Mouse (Mus musculus): ENCODE data around the gene Tob1. TPM values are rescaled to one million over a fixed set of nuclear protein-coding genes. Genes with fewer than 3 reads are reported as not detected.

The Tob1 gene
- 18.4 and 22.1 TPM in 2 replicates for polyA plus RNA-seq (2016; fragmentation: Nextera tagmentation; extraction: Ambion mirVana)

DNA sequence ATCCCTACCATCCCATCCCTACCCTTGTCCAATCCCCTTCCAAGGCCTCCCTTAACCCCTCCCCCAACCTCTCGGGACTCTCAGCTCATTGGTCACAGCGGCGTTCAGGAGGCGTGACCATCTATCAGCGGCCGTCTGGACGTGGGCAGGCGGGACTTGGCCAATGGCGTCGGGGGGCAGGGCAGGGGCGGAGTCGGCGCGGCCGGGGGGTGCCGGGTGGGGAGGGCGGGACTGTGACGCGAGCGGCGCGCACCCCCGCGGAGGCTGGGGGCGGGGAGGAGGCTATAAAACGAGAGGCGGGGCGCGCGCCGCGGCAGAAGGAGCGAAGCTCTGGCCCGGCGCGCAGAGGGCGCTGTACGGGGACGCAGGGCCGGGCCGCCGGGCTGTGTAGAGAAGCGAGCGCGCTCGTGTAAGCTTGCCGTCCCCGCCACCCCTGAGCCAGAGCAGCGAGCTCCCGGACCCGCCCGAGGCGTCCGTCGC lies at the start of gene Tob1:
Gene Tob1, plus strand, starts transcription at position 331 of the 480 bp plus-strand sequence.
- peak within 1 kb of the TSS; percentile 97 for H3K4me3 ChIP-seq
- peak within 1 kb of the TSS; percentile 99 for H3K27ac ChIP-seq (replicated peaks)
- H3K27me3 ChIP-seq (replicated peaks; ENCODE audit: low read depth, poor library complexity, severe bottlenecking): no peaks in the 10 kb centered on the region
- no peaks in the 10 kb centered on the region for H3K9me3 ChIP-seq
- peaks cover 19% of the 10 kb centered on the region for H3K36me3 ChIP-seq (replicated peaks)
- peak; percentile 100 for DNase-seq (ENCODE audit: low spot score)
- WGBS: under 1% methylated on average over 55 of the region's 55 CpGs
- H3K4me1 ChIP-seq: peaks cover 28% of the 10 kb centered on the region

DNA sequence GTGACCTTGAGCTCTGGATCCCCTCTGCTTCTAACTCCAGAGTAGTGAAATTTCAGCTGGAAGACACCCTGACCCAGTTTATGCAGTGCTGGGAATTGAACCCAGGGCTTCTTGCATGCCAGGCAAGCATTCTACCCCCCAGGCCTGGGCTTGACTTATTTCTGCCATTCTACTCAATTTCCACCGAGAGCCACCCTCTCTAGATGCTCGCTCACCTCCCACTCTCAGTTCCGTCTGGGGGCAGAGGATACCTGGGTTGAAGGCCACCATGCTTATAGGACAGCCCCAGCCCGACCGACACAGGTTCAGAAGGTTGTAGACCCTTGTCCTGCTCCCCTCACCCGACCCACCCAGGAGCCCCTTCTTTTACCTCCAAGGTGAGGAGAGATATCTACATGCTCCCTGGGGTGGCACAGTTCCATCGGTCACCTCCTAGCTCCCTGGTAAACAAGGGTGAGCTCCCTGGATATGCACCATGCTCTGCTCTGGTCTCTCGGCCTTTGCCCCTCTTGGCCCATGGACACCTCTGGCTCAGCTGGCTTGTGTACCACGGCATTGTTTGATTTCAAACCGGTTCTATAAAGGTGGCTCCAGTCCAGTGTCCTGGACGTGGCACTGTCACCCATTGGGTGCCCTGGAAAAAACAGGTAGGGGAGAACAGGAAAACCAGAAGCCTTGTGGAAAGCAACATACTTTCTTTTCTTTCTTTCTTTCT lies 49.2 kb upstream of the Tob1 start:
- peaks cover 28% of the 10 kb centered on the region for H3K27me3 ChIP-seq (replicated peaks; ENCODE audit: low read depth, poor library complexity, severe bottlenecking)
- peaks cover 45% of the 10 kb centered on the region for H3K4me1 ChIP-seq
- no peak overlapping the region for H3K4me3 ChIP-seq
- peak overlapping the region; percentile 88 for H3K27ac ChIP-seq (replicated peaks)
- H3K36me3 ChIP-seq (replicated peaks): no peaks in the 10 kb centered on the region
- WGBS: 86% methylated on average over 11 of the region's 11 CpGs
- no peak for DNase-seq (ENCODE audit: low spot score)
- no peaks in the 10 kb centered on the region for H3K9me3 ChIP-seq

GRCm38 (mm10) chr11:94163005-94163767 lies 48.1 kb upstream of the Tob1 start:
- no peak for DNase-seq (ENCODE audit: low spot score)
- Histone ChIP-seq H3K4me1 (peaks cover 50% of the 10 kb centered on the region), H3K4me3 (no peak overlapping the region), H3K27ac (replicated peaks) (no peak overlapping the region), H3K9me3 (no peaks in the 10 kb centered on the region), H3K27me3 (replicated peaks; ENCODE audit: low read depth, poor library complexity, severe bottlenecking) (peaks cover 28% of the 10 kb centered on the region), H3K36me3 (replicated peaks) (no peaks in the 10 kb centered on the region)
- 81% methylated on average over 9 of the region's 9 CpGs for WGBS

DNA sequence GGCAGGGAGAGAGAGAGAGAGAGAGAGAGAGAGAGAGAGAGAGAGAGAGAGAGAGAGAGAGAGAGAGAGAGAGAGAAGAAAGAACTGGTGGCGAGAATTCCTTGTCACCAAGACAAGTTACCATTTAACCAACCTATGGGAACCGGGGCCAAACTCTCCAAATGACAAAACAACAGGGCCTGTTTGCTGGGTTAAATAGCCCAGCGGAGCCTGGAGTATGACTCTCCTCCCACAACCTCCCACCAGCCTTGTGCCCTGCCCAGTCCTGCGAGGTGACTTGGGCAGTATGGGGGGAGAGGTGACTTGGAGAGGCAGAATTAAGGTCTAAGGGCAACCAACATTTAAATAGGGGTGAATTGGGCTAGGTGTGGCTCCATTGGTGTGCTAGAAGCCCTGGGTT lies 45.5 kb upstream of the Tob1 start:
- WGBS: 87% methylated on average over 4 of the region's 4 CpGs
- H3K9me3 ChIP-seq: no peaks in the 10 kb centered on the region
- no peak for DNase-seq (ENCODE audit: low spot score)
- H3K27ac ChIP-seq (replicated peaks): no peak overlapping the region
- no peaks in the 10 kb centered on the region for H3K36me3 ChIP-seq (replicated peaks)
- peaks cover 15% of the 10 kb centered on the region; the same call in 1 of the 2 replicates for H3K27me3 ChIP-seq (replicated peaks; ENCODE audit: low read depth, poor library complexity, severe bottlenecking)
- H3K4me3 ChIP-seq: no peak overlapping the region
- H3K4me1 ChIP-seq: peaks cover 25% of the 10 kb centered on the region

DNA sequence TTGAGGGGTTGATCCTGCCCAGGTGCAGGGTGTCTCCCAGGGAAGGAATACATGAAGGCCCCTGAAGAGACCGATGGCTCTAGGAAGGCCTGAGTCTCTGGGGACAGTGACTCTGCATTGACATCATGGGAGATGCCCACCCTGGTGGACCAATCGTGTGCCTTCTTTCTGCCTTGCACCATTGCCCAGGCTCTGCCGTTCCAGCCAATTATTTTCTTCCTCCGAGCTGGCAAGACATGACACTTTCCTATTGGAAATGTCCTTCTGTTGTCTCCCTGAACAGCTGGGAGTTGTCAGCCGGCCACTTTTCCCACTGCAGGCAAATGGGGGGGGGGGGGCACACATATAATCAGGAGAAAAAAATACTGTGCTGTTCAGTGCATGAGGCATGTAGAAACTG lies 43.0 kb upstream of the Tob1 start:
- DNase-seq (ENCODE audit: low spot score): no peak
- H3K36me3 ChIP-seq (replicated peaks): no peaks in the 10 kb centered on the region
- no peaks in the 10 kb centered on the region for H3K9me3 ChIP-seq
- no peaks in the 10 kb centered on the region for H3K27me3 ChIP-seq (replicated peaks; ENCODE audit: low read depth, poor library complexity, severe bottlenecking)
- peaks cover 13% of the 10 kb centered on the region for H3K4me1 ChIP-seq
- 75% methylated on average over 5 of the region's 5 CpGs for WGBS
- no peak overlapping the region for H3K4me3 ChIP-seq
- H3K27ac ChIP-seq (replicated peaks): no peak overlapping the region

DNA sequence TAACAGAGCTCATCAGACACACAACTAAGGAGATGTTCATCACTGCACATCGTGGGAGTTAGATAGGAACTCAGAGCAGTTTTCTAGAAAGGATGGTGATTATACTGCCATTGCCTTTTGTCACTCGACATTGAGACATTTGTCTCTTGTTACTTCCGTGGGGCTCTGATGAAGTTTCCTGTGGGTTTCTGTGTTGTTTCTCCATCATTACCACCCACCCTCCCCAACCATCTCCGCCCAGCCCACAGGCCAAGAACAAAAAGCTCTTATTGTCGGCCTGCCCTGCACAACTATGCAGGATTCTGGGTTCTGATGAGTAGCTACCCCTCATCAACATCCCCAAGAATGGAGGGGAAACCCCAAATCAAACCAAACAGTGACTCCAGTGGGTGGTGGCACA lies 41.7 kb upstream of the Tob1 start:
- Histone ChIP-seq H3K36me3 (replicated peaks) (no peaks in the 10 kb centered on the region), H3K4me1 (peaks cover 11% of the 10 kb centered on the region), H3K27me3 (replicated peaks; ENCODE audit: low read depth, poor library complexity, severe bottlenecking) (no peaks in the 10 kb centered on the region), H3K4me3 (no peak overlapping the region), H3K27ac (replicated peaks) (no peak overlapping the region), H3K9me3 (no peaks in the 10 kb centered on the region)
- 77% methylated on average over 5 of the region's 5 CpGs for WGBS
- no peak for DNase-seq (ENCODE audit: low spot score)

DNA sequence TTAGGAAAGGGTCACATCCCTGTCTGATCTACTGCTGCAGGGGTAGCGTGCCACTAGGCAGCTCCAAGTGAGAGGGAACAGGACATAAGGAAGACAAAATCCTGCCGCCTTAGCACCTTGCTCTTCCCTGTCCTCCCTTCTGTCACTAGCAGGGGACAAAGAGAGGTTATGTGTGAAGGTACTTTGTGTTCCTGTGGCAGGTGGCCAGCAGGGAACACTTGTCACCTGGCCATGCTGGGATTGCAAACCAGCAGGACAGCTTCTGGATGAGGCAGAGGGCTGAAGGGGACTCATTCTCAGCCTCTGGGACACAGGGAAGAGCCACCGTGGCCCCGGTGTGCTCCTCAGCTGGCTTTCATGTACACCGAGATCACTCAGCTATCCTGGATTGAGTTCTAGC lies 39.6 kb upstream of the Tob1 start:
- Histone ChIP-seq H3K9me3 (no peaks in the 10 kb centered on the region), H3K27me3 (replicated peaks; ENCODE audit: low read depth, poor library complexity, severe bottlenecking) (no peaks in the 10 kb centered on the region), H3K27ac (replicated peaks) (no peak overlapping the region), H3K4me3 (no peak overlapping the region), H3K36me3 (replicated peaks) (no peaks in the 10 kb centered on the region), H3K4me1 (peaks cover 20% of the 10 kb centered on the region)
- no peak for DNase-seq (ENCODE audit: low spot score)
- 92% methylated on average over 5 of the region's 5 CpGs for WGBS

- no peak for DNase-seq (ENCODE audit: low spot score)
- WGBS: 81% methylated on average over 9 of the region's 9 CpGs
- H3K36me3 ChIP-seq (replicated peaks): no peaks in the 10 kb centered on the region
- no peak overlapping the region for H3K27ac ChIP-seq (replicated peaks)
- peaks cover 15% of the 10 kb centered on the region for H3K4me1 ChIP-seq
- no peak overlapping the region for H3K4me3 ChIP-seq
- no peaks in the 10 kb centered on the region for H3K27me3 ChIP-seq (replicated peaks; ENCODE audit: low read depth, poor library complexity, severe bottlenecking)
- H3K9me3 ChIP-seq: no peaks in the 10 kb centered on the region
Observed at GRCm38 (mm10) chr11:94172186-94172585, 39.1 kb upstream of the Tob1 start.

- Histone ChIP-seq H3K4me1 (peaks cover 12% of the 10 kb centered on the region), H3K4me3 (no peak overlapping the region), H3K9me3 (no peaks in the 10 kb centered on the region), H3K27ac (replicated peaks) (0 out of 2 replicates have a peak overlapping the region, but pooled peaks have one; percentile 2), H3K36me3 (replicated peaks) (no peaks in the 10 kb centered on the region), H3K27me3 (replicated peaks; ENCODE audit: low read depth, poor library complexity, severe bottlenecking) (no peaks in the 10 kb centered on the region)
- WGBS: 66% methylated on average over 4 of the region's 4 CpGs
- no peak for DNase-seq (ENCODE audit: low spot score)
Observed at GRCm38 (mm10) chr11:94173726-94174146, 37.5 kb upstream of the Tob1 start.

- H3K36me3 ChIP-seq (replicated peaks): no peaks in the 10 kb centered on the region
- no peaks in the 10 kb centered on the region for H3K9me3 ChIP-seq
- H3K27me3 ChIP-seq (replicated peaks; ENCODE audit: low read depth, poor library complexity, severe bottlenecking): no peaks in the 10 kb centered on the region
- H3K4me1 ChIP-seq: peaks cover 12% of the 10 kb centered on the region
- DNase-seq (ENCODE audit: low spot score): no peak
- H3K4me3 ChIP-seq: no peak overlapping the region
- WGBS: 53% methylated on average over 7 of the region's 7 CpGs
- H3K27ac ChIP-seq (replicated peaks): peak overlapping the region; percentile 7
Observed at GRCm38 (mm10) chr11:94175288-94175687, 36.0 kb upstream of the Tob1 start.

GRCm38 (mm10) chr11:94175694-94176093 lies 35.6 kb upstream of the Tob1 start:
- peaks cover 12% of the 10 kb centered on the region for H3K4me1 ChIP-seq
- no peak overlapping the region for H3K4me3 ChIP-seq
- DNase-seq (ENCODE audit: low spot score): no peak
- H3K27ac ChIP-seq (replicated peaks): peak overlapping the region; percentile 7
- H3K27me3 ChIP-seq (replicated peaks; ENCODE audit: low read depth, poor library complexity, severe bottlenecking): no peaks in the 10 kb centered on the region
- H3K9me3 ChIP-seq: no peaks in the 10 kb centered on the region
- H3K36me3 ChIP-seq (replicated peaks): no peaks in the 10 kb centered on the region
- 53% methylated on average over 8 of the region's 8 CpGs for WGBS

DNA sequence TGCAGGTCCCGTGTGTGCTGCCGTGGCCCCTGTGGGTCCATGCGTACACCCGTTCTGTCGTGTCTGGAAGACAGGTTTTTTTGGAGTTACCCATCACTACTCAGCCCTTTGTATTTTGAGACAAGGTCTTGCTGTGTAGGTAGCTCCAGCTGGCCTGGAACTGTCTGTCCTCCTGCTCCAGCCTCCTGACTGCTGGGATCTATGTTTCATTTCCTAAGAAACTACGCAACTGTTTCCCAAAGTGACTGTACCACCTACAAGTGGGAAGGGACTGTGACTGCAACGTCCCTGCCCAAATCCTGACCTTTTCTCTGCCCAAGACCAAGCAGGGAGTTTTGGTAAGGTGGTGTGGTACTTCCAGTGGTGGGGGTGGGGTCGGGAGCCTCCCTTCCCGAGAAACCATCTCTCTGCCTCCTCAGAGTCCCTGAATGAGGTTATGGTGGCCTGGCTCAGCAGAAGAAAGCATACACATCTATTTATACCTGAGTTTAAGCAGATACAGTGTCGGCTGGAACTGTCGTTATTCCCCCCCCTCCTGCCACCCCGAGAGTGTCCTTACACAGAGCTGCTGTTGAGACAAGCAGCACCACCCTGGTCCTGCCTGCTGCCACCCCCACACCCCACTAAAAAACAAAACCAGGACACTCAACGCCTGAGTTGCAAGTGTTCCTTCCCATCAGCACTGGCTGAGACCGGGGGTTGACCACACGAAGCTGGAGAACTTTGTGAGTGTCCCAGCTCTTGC lies 33.2 kb upstream of the Tob1 start:
- Histone ChIP-seq H3K4me3 (no peak overlapping the region), H3K9me3 (no peaks in the 10 kb centered on the region), H3K36me3 (replicated peaks) (no peaks in the 10 kb centered on the region), H3K4me1 (peaks cover 9% of the 10 kb centered on the region), H3K27ac (replicated peaks) (no peak overlapping the region), H3K27me3 (replicated peaks; ENCODE audit: low read depth, poor library complexity, severe bottlenecking) (no peaks in the 10 kb centered on the region)
- DNase-seq (ENCODE audit: low spot score): no peak
- WGBS: 80% methylated on average over 15 of the region's 15 CpGs
